Mouse (Mus musculus) cerebellum, adult 2 months (tissue): ENCODE data around the gene Arhgef11.

Experiments used
- CTCF ChIP-seq: fragments of 200-500 bp; IDR thresholded peaks from 2 replicates; pipeline ENCODE4 v1.5.1; 2011; ENCODE audit warnings: low read depth, mild to moderate bottlenecking, control low read depth, low read length, moderate library complexity, borderline replicate concordance; ENCODE audit not compliant: insufficient read depth
- POLR2A ChIP-seq: fragments of 200-500 bp; IDR thresholded peaks from 2 replicates; pipeline ENCODE4 v1.6.1; 2011; ENCODE audit warnings: low read length, control low read depth, borderline replicate concordance; ENCODE audit not compliant: insufficient read depth

DNA sequence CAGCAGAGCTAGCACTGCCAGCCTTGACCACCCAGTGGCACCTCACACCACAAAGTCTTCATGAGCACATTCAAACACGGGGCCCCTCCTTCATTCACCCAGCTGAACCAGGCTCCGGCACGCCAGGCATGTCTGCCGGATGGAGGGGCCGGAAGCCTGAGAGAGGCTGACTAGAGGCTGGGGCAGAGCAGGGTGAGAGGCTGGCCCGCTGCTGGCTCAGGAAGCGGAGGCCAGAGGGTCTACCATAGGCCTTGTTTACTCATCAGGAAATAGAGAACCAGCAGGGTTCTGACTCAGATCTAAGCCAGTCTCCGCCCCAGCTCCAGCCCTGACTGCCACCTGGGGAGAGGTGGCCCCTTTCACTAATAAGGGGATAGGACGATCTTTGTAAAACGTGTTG lies 147.7 kb downstream of the Arhgef11 start:
- no peak for TF ChIP-seq CTCF
- no peak for TF ChIP-seq POLR2A
